Mouse (Mus musculus) granulocyte monocyte progenitor cell, adult 5-6 weeks (primary cell): ENCODE results near the gene N4bp1. TPM values are rescaled to one million over a fixed set of nuclear protein-coding genes. Genes with fewer than 3 reads are reported as not detected.
A peak's percentile ranks its signal among the peaks of the same experiment; 100 is the strongest.

Experiments
- ATAC-seq: replicated peaks from 2 replicates; pipeline ENCODE4 v1.8.0; 2016; ENCODE audit warnings: mild to moderate bottlenecking, moderate TSS enrichment, inconsistent platforms; ENCODE audit not compliant: poor library complexity, severe bottlenecking
- total RNA-seq, 2 experiments: library from RNA; stranded (forward) in 1 of 2; stranded (reverse) in 1 of 2; fragments of 200-712, 200-1000 nt in 1 of 2; fragments of >200 nt in 1 of 2; fragmentation: Nextera tagmentation in 1 of 2; gene quantifications; 2 replicates each; pipeline ENCODE4 v1.2.3; 2014 to 2017

N4bp1 gene
- total RNA-seq, 2 experiments from 2014 or later = 18.1 to 19.3 TPM

GRCm38 (mm10) chr8:86862155-86862816, 22.8 kb downstream of the N4bp1 start:
- ATAC-seq = peak; percentile 72

DNA sequence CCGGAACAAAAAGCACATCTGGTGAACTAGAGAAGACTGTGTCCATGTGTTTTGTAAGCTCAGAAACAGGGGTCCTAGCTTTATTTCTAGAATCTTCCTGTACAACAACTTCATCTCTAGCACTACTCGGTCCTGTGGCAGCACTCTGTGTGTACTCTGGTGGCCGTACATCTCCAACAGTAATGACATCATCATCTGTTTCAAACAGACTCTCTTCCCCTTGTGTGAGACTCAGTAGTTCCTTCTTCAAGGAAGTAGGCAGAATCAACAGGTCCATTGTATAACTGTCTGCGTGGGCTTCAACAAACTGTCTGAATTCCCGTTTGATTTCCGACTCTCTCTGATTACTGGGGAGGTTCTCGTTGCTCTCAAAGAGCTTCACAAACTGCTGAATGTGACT, 23.5 kb downstream of the N4bp1 start:
- peak; percentile 43 for ATAC-seq

GRCm38 (mm10) chr8:86856248-86856647, 28.8 kb downstream of the N4bp1 start:
- no peak for ATAC-seq

DNA sequence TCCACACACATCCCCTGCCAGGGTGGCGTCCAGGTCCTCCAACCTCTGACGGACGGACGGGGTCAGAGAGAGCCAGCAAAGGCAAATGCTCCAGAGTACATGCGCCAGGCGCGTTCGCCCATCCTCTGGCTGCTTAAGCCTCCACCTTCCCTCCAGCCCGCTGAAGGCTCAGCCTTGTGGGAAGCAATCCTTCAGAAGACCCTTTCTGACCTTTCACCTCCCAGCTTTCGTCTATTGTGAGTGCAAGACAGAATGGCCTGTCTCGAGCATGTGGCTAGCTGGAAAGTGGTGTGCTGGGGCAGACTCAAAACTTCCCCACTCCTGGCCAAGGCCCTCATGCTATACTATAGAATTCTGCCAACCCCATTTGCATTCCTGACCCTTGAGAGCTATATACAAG, 30.4 kb downstream of the N4bp1 start:
- no peak for ATAC-seq

GRCm38 (mm10) chr8:86853989-86854373, 31.1 kb downstream of the N4bp1 start:
- no peak for ATAC-seq

GRCm38 (mm10) chr8:86853266-86853988, 31.6 kb downstream of the N4bp1 start:
- ATAC-seq = no peak

DNA sequence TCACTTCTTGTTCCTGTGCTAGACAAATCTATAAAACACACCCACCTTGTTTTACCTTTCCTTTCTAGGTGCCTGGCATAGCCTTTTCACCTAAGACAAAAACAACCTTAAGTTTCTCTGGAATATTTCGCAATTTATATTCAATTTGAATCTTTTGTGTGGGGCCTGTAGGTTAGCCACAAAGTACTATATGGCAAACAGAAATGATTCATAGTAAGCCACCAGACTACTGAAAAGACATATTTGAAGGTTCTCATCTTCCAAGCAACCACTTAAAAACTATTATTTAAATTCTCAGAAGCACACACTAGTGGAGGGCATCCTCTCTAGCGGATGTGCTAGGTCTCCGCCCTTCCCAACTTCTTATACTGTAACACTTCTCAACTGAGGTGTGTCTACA, 32.6 kb downstream of the N4bp1 start:
- ATAC-seq = no peak; the same call in 1 of the 2 replicates

DNA sequence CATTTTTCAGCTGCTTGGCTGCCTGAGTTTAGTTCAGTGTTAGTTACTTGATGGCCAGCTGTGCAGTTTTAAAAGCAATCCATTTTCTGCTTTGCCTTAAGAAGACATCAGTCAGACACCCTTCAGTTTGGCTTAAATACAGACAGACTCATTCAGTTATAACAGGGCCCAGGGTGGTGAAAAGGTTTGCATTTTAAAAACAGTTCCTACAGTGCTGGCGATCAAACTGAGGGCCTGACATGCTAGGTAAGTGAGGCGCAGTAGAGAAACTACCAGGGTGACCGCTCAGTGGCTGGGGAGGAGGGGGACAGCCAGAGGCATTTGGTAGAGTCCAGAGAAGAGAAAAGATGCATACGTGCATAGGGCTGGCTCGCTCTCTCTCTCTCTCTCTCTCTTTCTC, 36.2 kb downstream of the N4bp1 start:
- ATAC-seq = no peak

- no peak for ATAC-seq
These were observed 36.7 kb downstream of the N4bp1 start for GRCm38 (mm10) chr8:86848401-86848800.

DNA sequence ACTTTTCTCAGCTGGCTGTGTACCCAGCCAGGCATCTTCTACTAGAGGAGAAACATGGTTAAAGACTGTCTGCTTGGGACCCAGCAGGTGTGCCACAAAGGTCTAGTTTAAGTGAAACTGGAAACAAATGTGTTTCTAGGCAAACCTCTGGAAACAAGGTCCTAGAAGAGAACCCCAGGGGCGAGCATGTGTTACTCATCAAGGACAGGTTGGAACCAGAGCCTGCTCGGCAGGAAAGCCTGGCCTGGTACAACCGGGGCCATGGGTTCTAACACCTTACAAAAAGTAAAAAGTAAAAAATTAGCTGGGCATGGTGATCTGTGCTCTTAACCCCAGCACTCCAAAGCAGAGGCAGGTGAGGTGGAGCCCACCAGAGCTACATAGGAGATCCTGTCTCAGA, 38.0 kb downstream of the N4bp1 start:
- ATAC-seq = no peak

DNA sequence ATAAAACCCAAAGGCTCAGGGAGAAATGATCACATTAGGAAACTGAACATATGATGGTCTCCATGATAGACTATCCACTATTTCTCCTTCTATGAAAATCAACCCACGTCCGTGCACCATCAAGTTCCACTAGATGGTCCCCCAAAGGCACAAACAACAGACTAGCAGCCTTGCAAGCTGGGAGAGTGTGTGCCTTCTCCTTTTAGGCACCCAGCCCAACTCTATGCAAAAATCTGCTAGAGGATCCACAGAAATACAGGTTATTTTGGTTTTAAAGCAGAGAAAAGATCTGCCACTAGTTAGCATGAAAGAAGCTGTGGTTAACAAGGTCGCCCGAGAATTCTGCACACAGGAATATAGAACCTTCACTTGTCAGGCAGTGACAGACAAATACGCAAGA, 39.2 kb downstream of the N4bp1 start:
- no peak for ATAC-seq

DNA sequence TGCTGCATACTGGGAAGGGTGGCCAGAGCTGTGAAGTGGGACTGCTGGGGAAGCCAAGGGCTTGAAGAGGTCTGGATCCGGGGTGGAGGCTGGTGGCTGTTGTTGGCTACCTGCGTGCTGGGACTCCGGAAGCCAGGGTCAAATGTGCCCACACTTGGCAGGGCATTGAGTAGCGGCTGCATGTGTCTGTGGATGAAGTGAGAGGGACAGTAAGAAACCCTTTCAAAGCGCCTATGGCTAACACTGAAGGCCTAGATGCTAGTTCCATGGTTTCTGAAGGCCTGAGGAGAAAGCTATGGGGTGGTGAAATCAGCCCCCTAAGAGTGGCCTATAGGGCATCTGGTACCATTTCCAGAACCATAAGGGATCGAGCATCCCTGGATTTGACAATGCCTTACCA, 40.2 kb downstream of the N4bp1 start:
- no peak for ATAC-seq

DNA sequence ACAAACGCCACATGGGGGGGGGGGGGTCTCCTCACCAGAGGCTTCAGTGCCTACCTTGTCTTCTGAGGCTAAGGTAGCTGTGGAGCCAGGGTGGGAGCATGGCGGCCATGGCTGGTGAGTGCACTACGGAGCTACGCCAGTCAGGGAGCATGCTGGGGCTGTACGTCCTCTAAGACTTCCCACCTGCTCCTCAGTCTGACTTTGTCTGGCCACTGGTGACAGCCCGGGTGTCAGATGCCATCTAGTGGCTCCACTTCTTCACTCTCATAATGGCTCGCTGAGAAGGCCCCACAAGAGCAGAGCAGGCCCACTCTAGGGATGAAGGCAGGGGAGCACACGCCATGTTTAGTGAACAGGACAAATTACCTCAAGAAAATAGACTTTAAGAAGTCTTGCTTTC, 41.2 kb downstream of the N4bp1 start:
- no peak; the same call in 1 of the 2 replicates for ATAC-seq

- ATAC-seq = no peak
These were observed 43.3 kb downstream of the N4bp1 start for GRCm38 (mm10) chr8:86841556-86842309.

DNA sequence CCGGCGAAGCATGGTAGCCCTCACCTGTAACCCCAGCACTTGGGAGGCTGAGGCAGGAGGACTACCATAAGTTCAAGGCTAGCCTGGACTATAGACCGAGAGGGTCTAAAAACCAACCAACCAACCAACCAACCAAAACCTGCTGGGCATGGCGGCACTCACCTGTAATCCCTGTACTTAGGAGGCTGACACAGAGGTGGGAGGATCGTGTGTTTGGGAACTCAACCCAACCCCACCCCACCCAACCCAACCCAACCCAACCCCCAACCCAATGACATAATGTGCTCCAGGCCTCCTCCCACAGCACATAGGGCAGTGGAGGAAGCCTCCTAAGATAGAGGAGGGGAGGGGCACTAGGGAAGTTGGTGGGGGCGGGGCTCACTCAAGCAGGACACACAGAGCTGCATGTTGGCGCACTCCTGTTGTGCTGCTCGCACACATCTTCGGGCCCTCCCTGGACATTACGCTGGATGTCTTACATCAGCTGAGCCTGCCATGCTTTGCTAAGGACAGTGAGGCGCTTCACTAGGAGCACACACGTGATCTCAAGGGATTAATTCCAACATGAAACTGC, 44.9 kb downstream of the N4bp1 start:
- no peak for ATAC-seq

DNA sequence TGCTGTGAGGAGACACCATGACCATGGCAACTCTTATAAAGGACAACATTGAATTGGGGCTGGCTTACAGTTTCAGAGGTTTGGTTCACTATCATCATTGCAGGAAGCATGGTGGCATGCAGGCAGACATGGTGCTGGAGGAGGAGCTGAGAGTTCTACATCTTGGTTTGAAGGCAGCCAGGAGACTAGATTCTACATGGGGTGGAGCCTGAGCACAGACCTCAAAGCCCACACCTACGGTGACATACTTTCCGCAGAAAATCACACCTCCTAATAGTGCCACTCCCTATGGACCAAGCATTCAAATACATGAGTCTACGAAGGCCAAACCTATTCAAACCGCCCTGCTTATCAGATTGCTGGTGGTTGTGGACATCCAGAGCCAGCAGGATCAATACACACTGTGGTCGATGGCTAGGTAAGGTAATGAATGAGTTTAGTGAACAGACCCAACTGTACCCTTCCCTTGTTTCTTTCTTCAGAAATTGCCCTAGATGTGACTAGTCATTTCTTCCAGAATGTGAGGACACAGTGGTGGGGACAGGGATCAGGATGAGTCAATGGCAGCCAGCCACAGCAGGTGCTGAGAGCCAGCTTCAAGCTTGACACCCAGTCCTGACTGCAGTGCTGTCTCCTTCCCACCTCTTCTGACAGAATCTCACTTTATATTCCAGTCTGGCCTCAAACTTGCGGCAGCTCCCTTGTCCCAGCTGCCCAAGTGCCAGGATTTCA, 46.2 kb downstream of the N4bp1 start:
- no peak for ATAC-seq

GRCm38 (mm10) chr8:86837234-86837633, 47.8 kb downstream of the N4bp1 start:
- no peak; the same call in 1 of the 2 replicates for ATAC-seq

- no peak for ATAC-seq
These were observed 49.2 kb downstream of the N4bp1 start for GRCm38 (mm10) chr8:86835881-86836280.

GRCm38 (mm10) chr8:86834496-86835260, 50.4 kb downstream of the N4bp1 start:
- ATAC-seq = 0 out of 2 replicates have a peak, but pooled peaks have one; percentile 34

- no peak for ATAC-seq
These were observed 51.1 kb downstream of the N4bp1 start for GRCm38 (mm10) chr8:86833937-86834336.
